Mouse (Mus musculus): ENCODE results near the gene Nol3. TPM values are rescaled to one million over a fixed set of nuclear protein-coding genes. Genes with fewer than 3 reads are reported as not detected.

The Nol3 gene
- polyA plus RNA-seq, 1 experiment from 2014 or later, result 0.62 TPM

DNA sequence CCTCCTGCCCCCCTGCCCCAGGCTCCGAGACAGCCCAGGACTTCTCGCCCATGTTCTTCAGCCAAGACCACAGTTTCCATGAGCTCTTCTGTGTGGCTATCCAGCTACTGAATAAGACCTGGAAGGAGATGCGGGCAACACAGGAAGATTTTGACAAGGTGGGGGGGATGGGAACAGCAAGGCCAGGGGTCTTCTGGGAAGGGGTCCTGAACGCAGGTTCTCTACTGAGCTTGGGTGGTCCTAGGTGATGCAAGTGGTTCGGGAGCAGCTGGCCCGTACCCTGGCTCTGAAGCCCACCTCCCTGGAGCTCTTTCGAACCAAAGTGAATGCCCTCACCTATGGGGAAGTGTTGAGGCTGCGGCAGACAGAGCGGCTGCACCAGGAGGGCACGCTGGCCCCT is 32.5 kb downstream of the Nol3 start:
- DNase-seq (ENCODE audit: low spot score), result no peak
- no peaks in the 10 kb centered on the region for H3K9me3 ChIP-seq
- H3K4me3 ChIP-seq, result no peak overlapping the region
- peaks cover 27% of the 10 kb centered on the region for H3K4me1 ChIP-seq
- H3K27me3 ChIP-seq (replicated peaks; ENCODE audit: low read depth, poor library complexity, severe bottlenecking), result no peaks in the 10 kb centered on the region
- peaks cover 87% of the 10 kb centered on the region for H3K36me3 ChIP-seq (replicated peaks)
- 94% methylated on average over 10 of the region's 10 CpGs for WGBS
- no peak overlapping the region for H3K27ac ChIP-seq (replicated peaks)

DNA sequence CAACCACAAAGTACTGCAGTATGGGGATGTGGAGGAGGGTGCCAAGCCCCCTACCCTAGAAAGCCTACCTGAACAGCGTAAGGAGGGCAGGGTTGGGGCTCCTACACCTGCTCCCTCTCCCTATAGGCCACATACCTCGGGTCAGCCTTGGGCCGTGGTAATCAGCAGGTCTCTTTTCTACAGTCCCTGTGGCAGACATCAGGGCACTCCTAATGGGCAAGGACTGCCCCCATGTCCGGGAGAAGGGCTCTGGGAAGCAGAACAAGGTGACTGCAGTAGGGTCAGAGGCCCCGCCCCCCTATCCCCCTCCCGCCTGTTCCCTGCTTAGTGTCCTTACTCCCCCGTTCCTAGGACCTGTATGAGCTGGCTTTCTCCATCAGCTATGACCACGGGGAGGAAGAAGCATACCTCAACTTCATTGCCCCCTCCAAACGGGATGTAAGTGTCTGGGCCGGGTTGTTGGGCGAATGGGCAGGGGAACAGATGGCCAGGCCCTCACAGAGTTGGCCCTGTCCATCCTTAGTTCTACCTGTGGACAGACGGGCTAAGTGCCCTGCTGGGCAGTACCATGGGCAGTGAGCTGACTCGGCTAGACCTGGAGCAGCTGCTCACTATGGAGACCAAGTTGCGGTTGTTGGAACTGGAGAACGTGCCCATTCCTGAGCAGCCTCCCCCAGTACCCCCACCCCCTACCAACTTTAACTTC is 33.4 kb downstream of the Nol3 start:
- no peak for DNase-seq (ENCODE audit: low spot score)
- H3K27ac ChIP-seq (replicated peaks), result no peak overlapping the region
- H3K9me3 ChIP-seq, result no peaks in the 10 kb centered on the region
- peaks cover 87% of the 10 kb centered on the region for H3K36me3 ChIP-seq (replicated peaks)
- 80% methylated on average over 15 of the region's 15 CpGs for WGBS
- no peaks in the 10 kb centered on the region for H3K27me3 ChIP-seq (replicated peaks; ENCODE audit: low read depth, poor library complexity, severe bottlenecking)
- H3K4me1 ChIP-seq, result peaks cover 32% of the 10 kb centered on the region
- no peak overlapping the region for H3K4me3 ChIP-seq

DNA sequence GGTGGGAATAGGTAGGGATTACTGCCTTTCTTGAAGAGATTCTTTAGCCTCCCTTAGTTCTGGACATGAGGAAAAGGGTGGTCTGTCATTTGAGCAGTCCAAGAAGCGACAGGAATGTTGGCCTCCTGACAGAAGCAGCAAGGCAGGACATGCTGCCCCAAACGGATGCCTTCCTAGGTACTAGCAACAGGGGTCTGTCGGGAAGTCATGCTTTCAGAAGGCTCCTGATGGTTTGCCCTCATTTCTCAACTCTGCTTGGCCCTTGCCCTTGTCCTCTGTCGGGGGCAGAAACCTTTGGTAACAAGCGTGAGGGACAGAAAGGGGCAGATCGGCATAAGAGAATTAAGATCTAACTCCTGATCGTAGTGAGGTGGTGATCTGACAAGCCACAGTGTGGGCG is 34.2 kb downstream of the Nol3 start:
- DNase-seq (ENCODE audit: low spot score), result no peak

GRCm38 (mm10) chr8:105311718-105312117 is 35.8 kb downstream of the Nol3 start:
- WGBS, result 80% methylated on average over 1 of the region's 1 CpGs
- Histone ChIP-seq H3K27ac (replicated peaks) (no peak overlapping the region), H3K4me3 (no peak overlapping the region), H3K27me3 (replicated peaks; ENCODE audit: low read depth, poor library complexity, severe bottlenecking) (no peaks in the 10 kb centered on the region), H3K4me1 (peaks cover 8% of the 10 kb centered on the region), H3K9me3 (no peaks in the 10 kb centered on the region), H3K36me3 (replicated peaks) (peaks cover 100% of the 10 kb centered on the region)
- DNase-seq (ENCODE audit: low spot score), result no peak

More for the DNA sequence above, 34.2 kb downstream of the Nol3 start:
- no peak overlapping the region for H3K4me3 ChIP-seq
- no peak overlapping the region for H3K27ac ChIP-seq (replicated peaks)
- H3K27me3 ChIP-seq (replicated peaks; ENCODE audit: low read depth, poor library complexity, severe bottlenecking), result no peaks in the 10 kb centered on the region
- no peaks in the 10 kb centered on the region for H3K9me3 ChIP-seq
- H3K36me3 ChIP-seq (replicated peaks), result peaks cover 88% of the 10 kb centered on the region
- WGBS, result 87% methylated on average over 8 of the region's 8 CpGs
- H3K4me1 ChIP-seq, result peaks cover 24% of the 10 kb centered on the region

- Histone ChIP-seq H3K9me3 (no peaks in the 10 kb centered on the region), H3K27ac (replicated peaks) (no peak overlapping the region), H3K36me3 (replicated peaks) (peaks cover 93% of the 10 kb centered on the region), H3K27me3 (replicated peaks; ENCODE audit: low read depth, poor library complexity, severe bottlenecking) (no peaks in the 10 kb centered on the region), H3K4me1 (peaks cover 6% of the 10 kb centered on the region), H3K4me3 (no peak overlapping the region)
- DNase-seq (ENCODE audit: low spot score), result no peak
- 90% methylated on average over 8 of the region's 8 CpGs for WGBS
These were observed 37.0 kb downstream of the Nol3 start for GRCm38 (mm10) chr8:105312891-105313481.

GRCm38 (mm10) chr8:105313622-105314402 is 37.9 kb downstream of the Nol3 start:
- no peak for DNase-seq (ENCODE audit: low spot score)
- 79% methylated on average over 9 of the region's 9 CpGs for WGBS
- 0 out of 2 replicates have a peak overlapping the region, but pooled peaks have one; percentile 25 for H3K27ac ChIP-seq (replicated peaks)
- H3K27me3 ChIP-seq (replicated peaks; ENCODE audit: low read depth, poor library complexity, severe bottlenecking), result no peaks in the 10 kb centered on the region
- peaks cover 93% of the 10 kb centered on the region for H3K36me3 ChIP-seq (replicated peaks)
- no peak overlapping the region for H3K4me3 ChIP-seq
- no peaks in the 10 kb centered on the region for H3K9me3 ChIP-seq
- peaks cover 6% of the 10 kb centered on the region for H3K4me1 ChIP-seq

DNA sequence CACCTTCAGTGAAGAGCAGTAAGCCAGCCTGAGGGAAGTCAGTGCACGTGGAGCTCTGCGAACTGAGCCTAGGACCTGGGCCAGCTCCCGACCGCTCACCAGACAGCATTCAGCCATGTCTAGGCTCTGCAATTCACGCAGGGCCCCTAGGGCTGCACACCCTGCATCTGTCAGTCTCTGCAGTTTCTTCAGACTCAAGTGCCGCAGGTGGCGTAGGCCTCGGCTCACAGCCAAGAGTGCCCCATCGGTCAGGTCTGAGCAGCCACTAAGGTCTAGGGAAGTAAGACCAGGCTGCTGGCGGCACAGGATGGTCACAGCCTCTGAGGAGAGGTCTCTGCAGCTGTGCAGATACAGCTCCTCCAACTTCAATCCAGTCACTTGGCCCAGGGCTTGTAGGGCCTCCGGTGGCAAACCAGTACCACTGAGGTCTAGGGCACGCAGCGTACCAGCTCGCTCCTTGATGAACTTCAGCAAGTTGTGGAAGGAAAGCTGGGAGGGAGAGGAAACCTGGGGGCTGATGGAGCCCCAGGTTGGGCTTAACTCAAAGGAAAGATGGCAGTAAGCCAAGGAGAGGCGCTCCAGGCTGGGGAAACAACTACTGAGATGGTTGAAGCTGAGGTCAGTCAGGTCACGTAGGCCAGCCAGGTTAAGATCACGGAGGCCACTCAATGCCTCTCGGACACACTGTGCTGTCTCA is 39.3 kb downstream of the Nol3 start:
- no peak for DNase-seq (ENCODE audit: low spot score)
- Histone ChIP-seq H3K27me3 (replicated peaks; ENCODE audit: low read depth, poor library complexity, severe bottlenecking) (no peaks in the 10 kb centered on the region), H3K36me3 (replicated peaks) (peaks cover 93% of the 10 kb centered on the region), H3K4me1 (peaks cover 6% of the 10 kb centered on the region), H3K9me3 (no peaks in the 10 kb centered on the region), H3K4me3 (no peak overlapping the region), H3K27ac (replicated peaks) (no peak overlapping the region)
- WGBS, result 88% methylated on average over 18 of the region's 18 CpGs

DNA sequence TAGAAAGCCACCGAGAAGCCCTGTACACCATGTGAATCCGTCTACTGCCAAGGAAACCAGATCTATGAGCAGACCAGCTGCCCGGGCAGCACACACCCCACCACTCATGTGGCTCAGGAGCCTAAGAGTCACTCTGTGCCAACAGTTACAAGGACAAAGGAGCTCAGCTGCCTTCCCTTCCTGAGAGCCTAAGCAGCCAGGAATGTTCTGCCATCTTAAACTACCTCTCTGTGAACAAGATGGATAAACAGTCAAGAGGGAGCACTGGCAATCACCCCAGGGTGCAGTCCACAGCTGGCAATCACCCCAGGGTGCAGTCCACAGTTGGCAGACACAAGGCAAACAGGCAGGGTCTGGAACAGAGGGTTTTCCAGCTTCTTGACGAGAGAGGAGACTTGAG is 42.0 kb downstream of the Nol3 start:
- H3K4me1 ChIP-seq, result peaks cover 6% of the 10 kb centered on the region
- no peaks in the 10 kb centered on the region for H3K27me3 ChIP-seq (replicated peaks; ENCODE audit: low read depth, poor library complexity, severe bottlenecking)
- WGBS, result 88% methylated on average over 4 of the region's 4 CpGs
- no peak for DNase-seq (ENCODE audit: low spot score)
- H3K9me3 ChIP-seq, result no peaks in the 10 kb centered on the region
- H3K4me3 ChIP-seq, result no peak overlapping the region
- H3K27ac ChIP-seq (replicated peaks), result no peak overlapping the region
- peaks cover 73% of the 10 kb centered on the region for H3K36me3 ChIP-seq (replicated peaks)

GRCm38 (mm10) chr8:105318662-105319190 is 42.8 kb downstream of the Nol3 start:
- 81% methylated on average over 11 of the region's 11 CpGs for WGBS
- no peaks in the 10 kb centered on the region for H3K27me3 ChIP-seq (replicated peaks; ENCODE audit: low read depth, poor library complexity, severe bottlenecking)
- H3K9me3 ChIP-seq, result no peaks in the 10 kb centered on the region
- DNase-seq (ENCODE audit: low spot score), result no peak
- peaks cover 4% of the 10 kb centered on the region for H3K4me1 ChIP-seq
- no peak overlapping the region for H3K27ac ChIP-seq (replicated peaks)
- no peak overlapping the region for H3K4me3 ChIP-seq
- peaks cover 69% of the 10 kb centered on the region for H3K36me3 ChIP-seq (replicated peaks)

DNA sequence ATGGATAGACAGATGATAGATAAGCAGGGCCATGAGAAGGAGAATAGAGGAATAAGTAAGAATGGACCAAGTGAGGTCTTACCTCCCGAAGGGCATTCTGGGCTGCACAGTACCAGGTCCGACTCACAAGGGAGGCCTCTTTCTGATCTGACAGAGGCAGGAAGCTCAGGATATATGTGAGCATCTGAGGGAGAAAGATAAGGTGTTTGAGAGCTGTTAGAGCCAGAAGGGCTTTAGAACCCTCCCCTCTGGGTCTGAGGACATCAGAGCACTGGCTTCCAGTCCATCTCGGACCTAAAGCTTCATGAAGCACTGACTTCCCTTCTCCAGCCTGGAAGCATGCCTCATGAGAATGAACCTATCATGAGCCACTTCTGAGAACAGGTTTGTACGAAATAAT is 47.2 kb downstream of the Nol3 start:
- Histone ChIP-seq H3K27me3 (replicated peaks; ENCODE audit: low read depth, poor library complexity, severe bottlenecking) (no peaks in the 10 kb centered on the region), H3K4me1 (peaks cover 21% of the 10 kb centered on the region), H3K4me3 (no peak overlapping the region), H3K36me3 (replicated peaks) (peaks cover 38% of the 10 kb centered on the region), H3K27ac (replicated peaks) (no peak overlapping the region), H3K9me3 (no peaks in the 10 kb centered on the region)
- DNase-seq (ENCODE audit: low spot score), result no peak
- 89% methylated on average over 4 of the region's 4 CpGs for whole genome bisulfite sequencing

DNA sequence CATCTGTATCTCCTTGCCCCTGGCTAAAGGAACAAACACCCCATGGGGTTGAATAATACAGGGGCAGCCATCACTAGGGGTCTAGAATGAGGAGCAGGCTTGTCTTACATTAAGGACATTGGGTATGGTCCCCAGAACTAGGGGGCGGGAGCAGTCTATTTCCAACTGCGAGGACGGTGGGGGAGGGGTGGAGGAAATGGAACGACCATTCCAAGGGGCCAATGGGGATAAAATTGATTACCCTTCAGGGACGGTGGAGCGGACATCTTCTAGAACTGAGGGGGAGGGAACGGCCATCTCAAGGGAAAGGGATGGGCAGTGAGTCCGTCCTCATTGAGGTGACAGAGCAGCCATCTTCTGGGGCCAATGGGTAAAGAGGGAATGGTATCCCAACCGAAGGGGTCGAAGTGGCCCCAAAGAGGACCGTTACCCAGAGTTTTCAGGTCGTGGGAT is 49.7 kb downstream of the Nol3 start:
- Histone ChIP-seq H3K36me3 (replicated peaks) (peaks cover 42% of the 10 kb centered on the region), H3K27me3 (replicated peaks; ENCODE audit: low read depth, poor library complexity, severe bottlenecking) (no peaks in the 10 kb centered on the region), H3K27ac (replicated peaks) (peak overlapping the region; percentile 88), H3K4me3 (peak overlapping the region; percentile 84), H3K4me1 (peaks cover 21% of the 10 kb centered on the region), H3K9me3 (no peaks in the 10 kb centered on the region)
- WGBS, result under 1% methylated on average over 12 of the region's 12 CpGs
- DNase-seq (ENCODE audit: low spot score), result no peak

GRCm38 (mm10) chr8:105326141-105326672 is 50.3 kb downstream of the Nol3 start, which contains the start of the genes Lrrc29 and Tmem208:
Gene Lrrc29, minus strand, starts transcription at chr8:105326278.
Gene Tmem208, plus strand, starts transcription at chr8:105326354.
- Histone ChIP-seq H3K4me3 (peak within 1 kb of the TSS; percentile 84), H3K27ac (replicated peaks) (peak within 1 kb of the TSS; percentile 88), H3K9me3 (no peaks in the 10 kb centered on the region), H3K36me3 (replicated peaks) (peaks cover 48% of the 10 kb centered on the region), H3K4me1 (peaks cover 21% of the 10 kb centered on the region), H3K27me3 (replicated peaks; ENCODE audit: low read depth, poor library complexity, severe bottlenecking) (no peaks in the 10 kb centered on the region)
- WGBS, result under 1% methylated on average over 36 of the region's 36 CpGs
- peak; percentile 97 for DNase-seq (ENCODE audit: low spot score)
